Mouse (Mus musculus) Muller cell, postnatal 12 days (primary cell): ENCODE data around the gene Ttc13.
A peak's percentile ranks its signal among the peaks of the same experiment; 100 is the strongest.

ENCODE experiments used
- DNase-seq: peaks from one replicate; pipeline ENCODE4 v3.0.0-alpha.2; 2015; ENCODE audit errors: inconsistent ontology term

The Ttc13 gene

GRCm38 (mm10) chr8:124721862-124722515 is at the start of gene Ttc13, which contains the start of gene Arv1:
Ttc13 (minus strand) TSS chr8:124721983.
Arv1 (plus strand) TSS chr8:124722139.
- DNase-seq = peak; percentile 98

- no peak for DNase-seq
Measured at GRCm38 (mm10) chr8:124763061-124763460, 41.3 kb upstream of the Ttc13 start.

GRCm38 (mm10) chr8:124758544-124758943 is 36.8 kb upstream of the Ttc13 start:
- no peak for DNase-seq

GRCm38 (mm10) chr8:124756601-124757000 is 34.8 kb upstream of the Ttc13 start:
- no peak for DNase-seq

- no peak for DNase-seq
Measured at GRCm38 (mm10) chr8:124756153-124756552, 34.4 kb upstream of the Ttc13 start.

GRCm38 (mm10) chr8:124755481-124755880 is 33.7 kb upstream of the Ttc13 start:
- no peak for DNase-seq

GRCm38 (mm10) chr8:124754792-124755190 is 33.0 kb upstream of the Ttc13 start:
- DNase-seq = no peak

- peak; percentile 42 for DNase-seq
Measured at GRCm38 (mm10) chr8:124754101-124754791, 32.5 kb upstream of the Ttc13 start.

- no peak for DNase-seq
Measured at GRCm38 (mm10) chr8:124752325-124752862, 30.6 kb upstream of the Ttc13 start.

GRCm38 (mm10) chr8:124751709-124752173 is 30.0 kb upstream of the Ttc13 start, which contains the start of gene Fam89a:
Fam89a (minus strand) TSS chr8:124751832.
- peak; percentile 50 for DNase-seq

GRCm38 (mm10) chr8:124751191-124751590 is 29.4 kb upstream of the Ttc13 start:
- peak; percentile 12 for DNase-seq

- no peak for DNase-seq
Measured at GRCm38 (mm10) chr8:124746661-124747060, 24.9 kb upstream of the Ttc13 start.

GRCm38 (mm10) chr8:124739268-124739667 is 17.5 kb upstream of the Ttc13 start:
- DNase-seq = peak; percentile 20

- no peak for DNase-seq
Measured at GRCm38 (mm10) chr8:124735371-124735911, 13.7 kb upstream of the Ttc13 start.

- DNase-seq = no peak
Measured at GRCm38 (mm10) chr8:124732828-124733227, 11.0 kb upstream of the Ttc13 start.

- no peak for DNase-seq
Measured at GRCm38 (mm10) chr8:124724301-124724700, 2.5 kb upstream of the Ttc13 start.

- peak; percentile 34 for DNase-seq
Measured at GRCm38 (mm10) chr8:124720938-124721861, 583 bp downstream of the Ttc13 start.

- no peak for DNase-seq
Measured at GRCm38 (mm10) chr8:124720133-124720532, 1.6 kb downstream of the Ttc13 start.

GRCm38 (mm10) chr8:124715736-124716135 is 6.0 kb downstream of the Ttc13 start:
- DNase-seq = no peak

- no peak for DNase-seq
Measured at GRCm38 (mm10) chr8:124713207-124713606, 8.6 kb downstream of the Ttc13 start.

- no peak for DNase-seq
Measured at GRCm38 (mm10) chr8:124705823-124706222, 16.0 kb downstream of the Ttc13 start.
